Mouse (Mus musculus): ENCODE results near the gene Rpl29.

- no peak for TF ChIP-seq POLR2A (IDR thresholded peaks at IDR 0.05; ENCODE audit: control insufficient read depth, low read depth, low read length)
- TF ChIP-seq CTCF (IDR thresholded peaks at IDR 0.05; ENCODE audit: control insufficient read depth, insufficient read depth, insufficient replicate concordance, low read depth, low read length), result no peak
Observed at GRCm38 (mm10) chr9:106402607-106403375, 26.5 kb upstream of the Rpl29 start.

Measured in testis, adult 2 months (tissue).